Mouse (Mus musculus) monocyte, adult 2 months (primary cell): ENCODE data around the gene Abcc2.

Experiments
- DNase-seq, 2 experiments: peaks; one replicate each; pipeline ENCODE4 v3.0.0; 2022; ENCODE audit warnings: low spot score in 2 of 2, low read depth in 1 of 2

Gene Abcc2

DNA sequence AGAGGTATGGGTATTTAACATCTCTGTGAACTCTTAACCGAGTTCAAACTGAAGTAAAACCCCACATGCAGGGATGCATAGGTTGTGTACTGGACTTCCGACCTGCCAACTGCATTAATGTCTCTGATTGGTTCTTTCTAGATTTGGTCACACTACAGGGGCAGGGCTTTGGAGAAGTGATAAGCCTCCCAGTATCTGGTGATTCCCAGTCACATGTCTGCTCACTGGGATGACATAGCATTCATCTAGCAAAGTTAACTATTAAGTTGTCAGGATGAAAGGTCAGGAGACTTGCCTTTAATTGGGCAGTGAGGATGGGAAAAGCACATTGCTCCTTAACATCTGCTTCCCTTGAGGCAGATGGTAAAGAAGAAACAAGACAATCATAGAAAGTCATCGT lies at the start of gene Abcc2:
TSS of gene Abcc2 (plus strand) at position 213 of the 400 bp plus-strand sequence.
- no peak for DNase-seq

- no peak for DNase-seq
Measured at GRCm38 (mm10) chr19:43738409-43738808, 43.6 kb upstream of the Abcc2 start.

- no peak for DNase-seq
Measured at GRCm38 (mm10) chr19:43743401-43743800, 38.6 kb upstream of the Abcc2 start.

GRCm38 (mm10) chr19:43745740-43746139 lies 36.3 kb upstream of the Abcc2 start:
- DNase-seq = no peak

DNA sequence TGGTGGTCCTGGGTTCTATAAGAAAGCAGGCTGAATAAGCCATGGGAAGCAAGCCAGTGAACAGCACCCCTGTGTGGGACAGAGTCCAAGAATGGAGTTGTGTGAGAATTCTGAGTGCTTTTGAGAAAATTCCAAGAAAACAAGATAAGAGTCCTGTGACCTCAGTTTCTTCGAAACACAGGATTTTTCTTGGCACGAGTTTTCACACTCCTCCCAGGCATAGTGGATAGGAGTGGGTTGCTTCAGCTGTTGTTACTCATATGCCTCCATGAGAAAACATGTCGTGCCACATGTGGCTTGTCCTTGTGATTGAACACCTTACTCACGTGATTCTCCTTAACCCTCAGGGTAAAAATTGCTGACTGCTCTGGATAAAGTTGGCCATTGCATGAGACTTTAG lies 34.1 kb upstream of the Abcc2 start:
- no peak for DNase-seq

DNA sequence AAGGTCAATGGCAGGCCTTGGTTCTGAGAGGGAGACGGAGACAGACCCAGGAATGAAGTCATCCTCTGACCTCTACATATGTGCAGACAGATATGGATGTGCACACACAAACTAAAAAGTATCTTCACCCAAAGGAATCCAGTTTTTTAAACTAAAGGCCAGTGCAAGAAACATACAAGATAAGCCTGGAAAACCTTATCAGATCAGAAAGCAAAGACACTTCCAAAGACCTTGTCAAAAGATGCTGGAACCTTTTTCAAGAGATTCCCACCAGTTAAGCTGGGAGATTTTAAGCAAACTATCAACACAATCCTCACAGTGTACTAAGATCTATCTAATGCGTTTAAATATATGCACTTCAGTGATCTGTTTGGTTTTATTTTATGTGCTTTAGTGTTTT lies 32.0 kb upstream of the Abcc2 start:
- DNase-seq = no peak

DNA sequence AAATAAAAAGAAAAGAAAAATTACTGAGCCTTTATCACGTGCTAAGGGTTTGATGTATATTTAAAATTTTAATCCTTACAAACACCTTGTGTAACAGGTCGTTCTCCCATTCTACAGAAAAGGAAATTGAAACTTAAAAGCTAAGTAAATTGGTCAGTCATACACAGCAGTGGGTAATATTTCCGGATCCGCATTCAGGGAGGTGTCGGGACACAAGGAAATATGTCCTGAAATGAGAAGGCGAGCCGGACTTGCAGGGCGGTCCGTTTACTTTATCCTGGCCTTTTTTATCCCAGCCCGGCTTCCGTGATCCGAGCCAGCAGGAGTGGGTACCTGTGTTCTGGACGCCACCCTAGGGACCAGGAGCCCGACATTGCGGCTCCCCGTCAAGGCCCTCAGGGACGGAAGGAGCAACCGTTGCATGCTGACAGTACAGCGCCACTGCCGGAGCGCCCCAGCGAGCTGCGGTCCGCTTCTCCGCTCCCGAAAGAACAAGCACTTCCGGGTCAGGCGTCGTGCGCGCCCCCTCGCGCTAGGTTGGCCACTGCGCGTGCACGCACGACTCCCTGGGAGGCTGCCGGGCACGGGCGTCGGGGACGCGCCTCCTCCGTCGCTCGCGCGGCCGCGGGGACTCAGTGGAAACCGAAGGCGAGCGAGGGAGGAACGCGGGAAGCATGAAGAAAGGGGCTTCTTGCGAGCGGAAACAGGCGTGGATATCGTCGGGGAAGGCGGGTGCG lies 29.3 kb upstream of the Abcc2 start, which contains the start of the genes Cutc and Cox15:
TSS of gene Cutc (plus strand) at position 508 of the 737 bp plus-strand sequence.
TSS of gene Cox15 (minus strand) at position 512 of the 737 bp plus-strand sequence.
- peak; percentile 86 to 92 for DNase-seq

GRCm38 (mm10) chr19:43753226-43753835 lies 28.7 kb upstream of the Abcc2 start:
- peak; percentile 74 to 86 for DNase-seq

DNA sequence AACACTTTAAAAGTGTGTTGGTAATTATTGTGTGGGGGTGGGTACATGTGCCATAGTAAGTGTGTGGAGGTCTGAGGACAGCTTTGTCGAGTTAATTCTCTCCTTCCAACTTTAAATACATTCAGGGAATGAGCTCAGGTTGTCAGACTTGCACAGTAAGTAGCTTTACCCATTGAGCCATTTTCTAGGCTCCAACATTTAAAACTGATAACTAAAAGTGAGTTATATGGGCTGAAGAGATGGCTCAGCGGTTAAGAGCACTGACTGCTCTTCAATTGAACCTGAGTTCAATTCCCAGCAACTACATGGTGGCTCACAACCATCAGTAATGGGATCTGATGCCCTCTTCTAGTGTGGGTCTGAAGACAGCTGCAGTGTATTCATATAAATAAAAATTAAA lies 27.8 kb upstream of the Abcc2 start:
- DNase-seq = no peak

- no peak for DNase-seq
Measured at GRCm38 (mm10) chr19:43754872-43755271, 27.1 kb upstream of the Abcc2 start.

DNA sequence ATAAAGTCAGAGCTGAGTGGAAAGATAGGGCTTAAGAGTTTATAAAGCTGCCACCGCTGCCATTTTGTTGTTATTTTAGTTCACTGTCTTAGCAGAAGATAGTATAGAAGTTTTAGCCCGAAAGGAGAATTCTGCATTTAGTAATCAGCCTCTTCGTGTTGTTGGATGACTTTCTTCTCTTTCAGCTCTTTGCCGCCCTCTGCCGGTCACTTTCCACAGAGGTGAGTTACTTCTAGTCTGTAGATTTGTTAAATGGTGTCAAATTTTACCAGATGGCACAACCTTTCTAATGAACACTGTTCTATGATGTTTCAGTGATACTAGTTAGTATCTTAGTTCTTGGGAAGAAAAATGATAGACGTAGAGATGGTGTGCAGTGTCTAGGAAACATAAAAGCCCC lies 21.5 kb upstream of the Abcc2 start:
- DNase-seq = peak in 1 of 2 experiments; percentile 46

DNA sequence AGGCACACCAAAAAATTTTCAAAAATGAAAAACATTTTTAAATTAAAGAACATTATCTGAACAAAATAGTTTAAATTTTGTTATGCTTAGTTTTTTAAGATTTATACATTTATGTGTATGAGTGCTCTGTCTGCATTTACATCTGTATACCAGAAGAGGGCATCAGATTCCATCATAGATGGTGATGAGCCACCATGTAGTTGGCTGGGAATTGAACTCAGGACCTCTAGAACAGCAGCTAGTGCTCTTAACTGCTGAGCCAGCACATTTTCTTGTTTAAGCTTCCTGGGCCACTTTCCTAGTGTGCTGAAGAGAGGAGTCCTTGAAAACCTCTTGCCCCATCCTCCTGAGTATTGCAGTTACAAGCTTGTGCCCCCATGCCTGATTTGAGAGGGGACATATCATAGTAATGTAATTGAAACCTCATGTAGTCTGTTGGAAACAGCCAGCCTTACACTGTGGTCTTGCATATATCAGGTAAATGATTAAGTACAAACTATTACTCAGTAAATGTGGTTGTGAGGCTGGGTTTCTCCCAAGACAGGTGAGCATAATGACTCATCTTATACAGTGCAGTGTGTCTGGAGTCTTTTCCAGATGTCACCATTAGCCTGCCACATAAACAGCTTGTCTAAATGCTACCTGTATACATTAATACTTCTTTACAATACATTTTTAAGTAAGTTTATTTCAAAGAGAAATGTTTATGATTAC lies 20.3 kb upstream of the Abcc2 start:
- DNase-seq = no peak

- no peak for DNase-seq
Measured at GRCm38 (mm10) chr19:43762410-43762809, 19.6 kb upstream of the Abcc2 start.

DNA sequence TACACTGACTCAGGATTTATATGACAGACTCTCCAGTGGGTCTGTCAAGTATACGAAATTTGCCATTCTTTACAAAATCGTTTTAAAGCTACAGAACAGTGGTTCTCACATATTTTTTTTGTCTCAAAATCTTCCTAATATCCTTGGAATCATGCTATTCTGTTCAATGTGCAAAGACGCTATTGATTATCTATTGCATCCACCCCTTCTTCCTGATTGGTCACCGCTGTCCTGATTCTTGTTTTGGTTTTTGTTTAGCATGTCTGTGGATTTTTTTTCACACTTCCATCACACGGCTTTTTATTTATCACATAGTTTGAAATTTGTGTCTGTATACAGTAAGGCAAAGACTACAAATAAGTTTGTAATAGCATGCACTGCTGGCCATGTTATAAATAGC lies 15.5 kb upstream of the Abcc2 start:
- no peak for DNase-seq

- DNase-seq = no peak
Measured at GRCm38 (mm10) chr19:43767549-43768322, 14.3 kb upstream of the Abcc2 start.

GRCm38 (mm10) chr19:43769366-43769960 lies 12.5 kb upstream of the Abcc2 start:
- DNase-seq = no peak

DNA sequence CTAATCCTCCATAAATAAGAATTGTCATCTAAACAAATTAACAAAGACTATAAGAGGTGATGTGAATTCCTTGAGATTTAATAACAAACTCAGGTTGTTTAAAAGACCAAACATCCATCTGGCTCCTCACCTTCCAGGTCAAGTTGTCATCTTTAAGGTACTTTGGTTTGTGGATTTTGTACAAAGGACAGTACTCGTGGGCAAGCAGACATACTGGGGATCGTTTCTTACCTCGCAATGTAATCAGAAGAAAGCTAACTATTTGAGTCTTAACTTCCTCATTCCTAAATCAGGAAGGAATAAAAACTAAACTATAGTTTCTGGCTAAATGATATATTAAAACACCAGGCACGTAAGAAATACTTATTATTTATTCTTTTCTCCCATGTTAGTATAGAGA lies 11.4 kb upstream of the Abcc2 start:
- no peak for DNase-seq

DNA sequence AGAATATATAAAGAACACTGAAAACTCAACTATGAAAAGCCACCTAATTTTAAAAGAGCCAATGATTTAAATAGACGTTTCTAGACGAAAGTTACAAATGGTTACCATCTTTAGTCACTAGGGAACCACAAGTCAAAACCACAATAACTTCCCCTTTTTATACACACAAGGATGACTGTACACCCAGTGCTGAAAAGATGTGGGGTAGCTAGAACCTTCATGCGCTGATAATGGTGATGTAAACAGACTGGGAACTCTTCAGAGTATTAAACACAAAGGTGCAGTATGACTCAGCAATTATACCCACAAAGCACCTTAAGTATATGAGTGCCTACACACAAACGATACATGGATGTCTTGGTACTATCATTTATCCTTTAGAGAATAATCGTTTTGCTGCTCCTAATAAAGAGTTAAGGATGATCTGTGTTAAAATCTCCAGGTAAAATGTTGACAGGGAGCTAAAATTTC lies 10.5 kb upstream of the Abcc2 start:
- DNase-seq = no peak

- no peak for DNase-seq
Measured at GRCm38 (mm10) chr19:43772311-43772710, 9.7 kb upstream of the Abcc2 start.

GRCm38 (mm10) chr19:43775433-43775832 lies 6.6 kb upstream of the Abcc2 start:
- no peak for DNase-seq

DNA sequence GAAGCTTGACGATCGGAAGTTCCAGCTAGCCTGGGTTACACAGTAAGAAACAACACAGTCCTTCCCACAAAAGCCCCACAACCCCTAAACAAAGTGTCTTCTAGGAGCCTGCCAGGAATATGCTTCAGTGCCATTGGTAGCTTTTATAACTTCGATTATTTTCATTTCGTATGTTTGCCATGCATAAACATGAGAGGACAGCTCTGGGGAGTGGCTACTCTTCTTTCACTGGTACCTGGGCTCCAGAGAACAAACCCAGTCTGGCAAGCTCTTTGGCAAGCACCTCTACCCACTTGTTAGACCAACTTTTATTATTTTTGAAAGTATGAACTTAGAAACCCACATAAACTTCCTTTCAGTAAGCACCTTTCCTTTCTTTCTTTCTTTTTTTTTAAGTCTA lies 5.4 kb upstream of the Abcc2 start:
- no peak for DNase-seq
